Mouse (Mus musculus) midbrain, embryonic 13.5 days (tissue): Measurements from ENCODE around the gene Tifa. TPM values are rescaled to one million over a fixed set of nuclear protein-coding genes. Genes with fewer than 3 reads are reported as not detected.

Experiments used
- ATAC-seq: fragments of 200-750 bp; cut with Nextera tagmentation; 2 replicates; pipeline ENCODE4 v1.8.0; 2017; ENCODE audit warnings: mild to moderate bottlenecking, moderate TSS enrichment, moderate library complexity
- H3K27ac ChIP-seq: fragments of 300-500 bp; sonication (generic); 2 replicates; pipeline ENCODE4 v1.5.1; 2015; ENCODE audit warnings: inconsistent platforms, mild to moderate bottlenecking, moderate library complexity
- H3K27me3 ChIP-seq: fragments of 300-500 bp; sonication (generic); 2 replicates; pipeline ENCODE4 v1.6.1; 2015; ENCODE audit warnings: mild to moderate bottlenecking, inconsistent platforms
- H3K36me3 ChIP-seq: fragments of 300-500 bp; sonication (generic); 2 replicates; pipeline ENCODE4 v1.6.1; 2015; ENCODE audit warnings: mild to moderate bottlenecking, inconsistent platforms
- H3K4me1 ChIP-seq: fragments of 300-500 bp; sonication (generic); replicated peaks from 2 replicates; pipeline ENCODE4 v1.6.1; 2015; ENCODE audit warnings: inconsistent platforms
- H3K4me2 ChIP-seq: fragments of 300-500 bp; sonication (generic); replicated peaks from 2 replicates; pipeline ENCODE4 v1.6.1; 2015; ENCODE audit warnings: moderate library complexity, mild to moderate bottlenecking, inconsistent platforms
- H3K4me3 ChIP-seq: fragments of 300-500 bp; sonication (generic); replicated peaks from 2 replicates; pipeline ENCODE4 v1.5.1; 2015; ENCODE audit warnings: mild to moderate bottlenecking, inconsistent platforms
- H3K9ac ChIP-seq: fragments of 300-500 bp; sonication (generic); replicated peaks from 2 replicates; pipeline ENCODE4 v1.6.1; 2015; ENCODE audit warnings: mild to moderate bottlenecking, inconsistent platforms
- H3K9me3 ChIP-seq: fragments of 300-500 bp; sonication (generic); 2 replicates; pipeline ENCODE4 v1.6.1; 2016; ENCODE audit warnings: mild to moderate bottlenecking, inconsistent platforms
- WGBS: fragments of 180-500 bp; shearing (Covaris S2); methylation state at CpG from one replicate; pipeline ENCODE4 v1.1.7; 2015; 5-methylcytosine and 5-hydroxymethylcytosine counted together
- polyA plus RNA-seq: library from polyadenylated mRNA; unstranded; fragments of >200 nt; fragmentation: Nextera tagmentation; extraction: Ambion mirVana; gene quantifications from 2 replicates; pipeline ENCODE4 v1.2.1, GENCODE M21; 2015

The Tifa gene
- polyA plus RNA-seq, 1 experiment from 2014 or later = 3.7 TPM

DNA sequence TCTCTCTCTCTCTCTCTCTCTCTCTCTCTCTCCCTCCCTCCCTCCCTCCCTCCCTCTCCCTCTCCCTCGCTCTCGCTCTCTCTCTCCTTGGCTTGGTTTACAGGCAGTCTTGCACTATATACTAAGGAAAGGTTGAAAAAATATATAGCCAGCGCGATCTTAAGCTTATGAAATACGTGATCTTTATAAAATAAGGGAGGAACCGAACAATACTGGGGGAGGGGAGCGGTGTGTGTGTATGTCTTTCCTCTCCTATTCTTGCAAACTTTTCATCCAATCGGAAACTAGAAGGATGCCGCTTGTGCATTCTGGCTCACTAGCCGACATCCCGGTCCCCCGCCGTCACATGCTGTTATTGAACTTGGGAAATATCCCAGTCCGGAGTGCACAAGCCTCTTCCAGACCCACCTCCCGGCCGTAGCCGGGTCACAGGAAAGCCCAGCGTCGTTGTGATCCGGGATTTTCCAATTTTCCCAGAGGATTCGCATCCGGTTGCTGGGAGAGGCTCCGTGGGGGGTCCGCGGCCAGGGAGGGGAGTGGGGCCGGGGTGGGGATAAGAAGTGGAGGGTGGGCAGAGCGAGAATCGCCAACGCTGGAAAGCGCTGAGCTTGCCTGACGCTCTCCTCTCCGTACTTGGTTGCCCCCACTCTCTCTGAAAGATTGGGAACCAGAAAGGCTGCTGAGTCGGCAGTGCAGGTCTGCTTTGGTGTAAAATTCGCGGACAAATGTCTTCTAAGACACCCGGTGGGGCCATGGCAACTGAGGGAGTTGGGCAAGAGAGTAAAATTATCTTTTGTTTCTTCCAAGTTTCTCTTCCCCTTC lies 840 bp downstream of the Tifa start:
- H3K27me3 ChIP-seq = peaks cover 64% of the 10 kb centered on the region
- H3K27ac ChIP-seq = no peak overlapping the region
- under 1% methylated on average over 34 of the region's 36 CpGs for WGBS
- peak; percentile 73 for ATAC-seq
- H3K36me3 ChIP-seq = no peaks in the 10 kb centered on the region
- H3K4me1 ChIP-seq = peaks cover 21% of the 10 kb centered on the region
- peak overlapping the region; percentile 97 for H3K4me2 ChIP-seq
- no peaks in the 10 kb centered on the region for H3K9me3 ChIP-seq
- peak overlapping the region; percentile 57 for H3K4me3 ChIP-seq
- H3K9ac ChIP-seq = peak overlapping the region; percentile 68

DNA sequence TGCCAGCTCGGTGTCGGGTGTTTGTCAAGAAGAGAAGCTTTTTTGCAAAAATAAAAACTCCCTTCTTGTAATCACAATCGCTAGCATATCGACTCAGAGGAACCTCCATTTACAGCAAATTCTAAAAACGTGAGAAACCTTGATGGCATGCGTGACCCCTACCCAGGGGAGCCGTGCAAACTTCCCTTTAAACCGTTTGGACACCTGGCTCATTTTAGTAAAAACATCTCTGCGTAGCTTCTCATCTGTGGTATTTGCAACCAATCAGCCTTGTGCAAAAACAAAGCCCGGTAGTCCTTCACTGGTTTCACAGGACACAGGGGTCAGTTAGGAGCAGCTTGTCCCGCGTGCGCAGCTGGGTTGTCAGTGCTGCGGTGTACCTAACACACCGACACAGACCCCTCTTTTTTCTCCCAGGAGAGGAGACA lies 1.5 kb downstream of the Tifa start:
- H3K9ac ChIP-seq = peak overlapping the region; percentile 68
- no peak for ATAC-seq

DNA sequence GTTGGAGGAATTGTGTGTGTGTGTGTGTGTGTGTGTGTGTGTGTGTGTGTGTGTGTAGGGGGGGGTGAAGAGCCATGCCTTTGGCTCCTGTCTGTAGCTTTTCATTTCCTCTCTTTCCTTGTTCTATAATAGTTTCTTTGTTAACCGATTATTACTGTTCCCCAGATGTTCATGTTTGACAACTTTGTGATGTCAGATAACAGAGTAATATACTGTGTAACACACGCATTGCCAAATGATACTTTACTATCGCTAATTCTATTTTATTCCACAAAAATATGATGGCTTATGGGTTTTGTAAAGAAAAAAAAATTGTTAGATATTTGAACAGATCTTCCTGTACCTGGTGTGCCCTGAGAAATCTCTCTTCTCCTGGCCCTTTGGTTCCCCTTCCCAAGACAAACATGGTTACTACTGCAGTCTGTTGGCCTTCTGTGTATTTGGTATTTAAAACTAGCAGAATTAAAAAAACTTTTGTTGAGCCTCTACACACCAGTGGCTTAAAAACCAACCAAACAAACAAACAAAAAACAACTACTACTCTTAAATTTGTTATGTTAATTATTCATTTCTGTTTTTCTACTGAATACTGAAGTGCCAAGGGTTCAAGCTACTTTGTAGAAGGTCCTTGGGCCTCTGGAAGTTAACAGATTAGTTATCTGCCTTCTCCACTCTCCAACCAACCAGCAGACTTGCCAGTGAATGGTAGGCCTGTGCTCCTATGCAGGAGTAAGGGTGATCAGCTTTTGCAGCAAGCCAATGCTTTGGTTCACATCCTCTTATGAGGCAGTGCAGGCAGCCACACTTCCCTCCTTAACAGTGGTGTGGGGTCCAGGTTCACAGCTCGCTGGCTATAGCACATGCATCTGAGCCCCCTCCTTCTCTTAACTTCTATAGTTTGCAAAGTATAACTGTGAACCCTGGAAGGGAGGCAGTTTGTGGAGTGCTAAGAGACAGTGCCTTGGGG lies 2.3 kb downstream of the Tifa start:
- H3K27me3 ChIP-seq = peaks cover 54% of the 10 kb centered on the region
- WGBS = 62% methylated on average over 4 of the region's 4 CpGs
- H3K27ac ChIP-seq = no peak overlapping the region
- H3K4me3 ChIP-seq = no peak overlapping the region
- peak overlapping the region; percentile 97 for H3K4me2 ChIP-seq
- ATAC-seq = no peak
- no peaks in the 10 kb centered on the region for H3K36me3 ChIP-seq
- H3K4me1 ChIP-seq = peaks cover 21% of the 10 kb centered on the region
- 0 out of 2 replicates have a peak, but pooled peaks cover 2% of the 10 kb centered on the region for H3K9me3 ChIP-seq
- H3K9ac ChIP-seq = no peak overlapping the region

More for the DNA sequence above, 1.5 kb downstream of the Tifa start:
- Histone ChIP-seq H3K4me2 (peak overlapping the region; percentile 97), H3K4me3 (peak overlapping the region; percentile 57), H3K4me1 (peaks cover 21% of the 10 kb centered on the region), H3K27ac (no peak overlapping the region), H3K36me3 (no peaks in the 10 kb centered on the region), H3K27me3 (peaks cover 62% of the 10 kb centered on the region), H3K9me3 (0 out of 2 replicates have a peak, but pooled peaks cover 2% of the 10 kb centered on the region)
- WGBS = 2% methylated on average over 15 of the region's 15 CpGs

DNA sequence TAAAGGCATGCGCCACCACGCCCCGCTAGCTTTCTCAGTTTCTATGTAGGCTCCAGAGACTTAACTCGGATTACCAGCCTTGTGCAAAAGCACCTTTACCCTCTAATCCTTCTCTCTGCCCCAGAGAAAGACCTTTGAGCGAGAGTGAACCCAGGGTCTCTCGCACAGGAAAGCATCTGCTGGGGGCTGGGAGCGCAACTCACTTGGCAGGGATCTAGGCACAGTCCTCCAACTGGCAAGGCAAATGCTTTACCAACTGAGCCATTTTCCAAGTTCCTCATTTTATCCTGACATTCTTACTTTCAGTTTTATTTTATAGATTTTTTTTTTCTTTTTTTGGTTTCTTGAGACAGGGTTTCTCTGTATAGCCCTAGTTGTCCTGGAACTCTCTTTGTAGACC lies 3.4 kb downstream of the Tifa start:
- no peak for ATAC-seq
- Histone ChIP-seq H3K4me3 (no peak overlapping the region), H3K9me3 (0 out of 2 replicates have a peak, but pooled peaks cover 2% of the 10 kb centered on the region), H3K27me3 (peaks cover 44% of the 10 kb centered on the region), H3K4me2 (no peak overlapping the region), H3K4me1 (peaks cover 21% of the 10 kb centered on the region), H3K36me3 (no peaks in the 10 kb centered on the region), H3K9ac (no peak overlapping the region), H3K27ac (no peak overlapping the region)
- 70% methylated on average over 7 of the region's 7 CpGs for WGBS

DNA sequence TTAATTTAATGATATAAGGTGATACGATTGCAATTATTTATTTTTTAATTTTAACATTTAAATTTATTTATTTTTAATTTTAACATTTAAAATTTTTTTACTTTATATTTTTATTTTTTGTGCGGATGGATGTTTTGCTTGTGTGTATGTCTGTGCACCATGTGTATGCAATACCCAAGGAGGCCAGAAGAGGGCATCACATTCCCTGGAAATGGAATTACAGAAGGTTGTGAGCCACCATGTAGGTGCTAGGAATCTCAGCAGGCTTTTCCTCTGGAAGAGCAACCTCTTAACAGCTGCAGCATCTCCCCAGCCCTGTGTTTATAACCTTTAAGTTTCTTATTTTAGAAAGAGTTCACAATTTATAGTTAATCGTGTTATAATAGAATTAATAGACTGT lies 6.2 kb downstream of the Tifa start:
- Histone ChIP-seq H3K4me1 (peaks cover 6% of the 10 kb centered on the region), H3K9ac (no peak overlapping the region), H3K36me3 (no peaks in the 10 kb centered on the region), H3K9me3 (0 out of 2 replicates have a peak, but pooled peaks cover 2% of the 10 kb centered on the region), H3K27me3 (peaks cover 19% of the 10 kb centered on the region), H3K27ac (no peak overlapping the region), H3K4me3 (no peak overlapping the region), H3K4me2 (no peak overlapping the region)
- WGBS = 97% methylated on average over 3 of the region's 3 CpGs
- no peak for ATAC-seq

DNA sequence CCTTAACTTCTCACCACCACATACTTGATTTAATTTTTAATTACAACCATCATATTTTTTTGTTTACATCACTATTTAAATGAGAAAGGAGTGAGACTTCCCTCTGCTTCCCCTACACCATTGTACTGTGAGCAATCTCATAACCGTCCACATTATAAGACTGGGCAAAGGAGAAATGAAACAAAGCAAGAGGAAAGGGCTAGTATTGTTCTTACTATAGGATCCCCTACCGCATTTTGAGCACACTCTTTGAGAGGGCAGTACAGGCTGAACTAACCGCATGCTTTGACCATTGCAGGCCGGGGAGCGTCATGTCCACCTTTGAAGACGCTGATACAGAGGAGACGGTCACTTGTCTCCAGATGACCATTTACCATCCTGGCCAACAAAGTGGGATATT lies 6.7 kb downstream of the Tifa start:
- no peak for ATAC-seq
- Histone ChIP-seq H3K4me3 (no peak overlapping the region), H3K4me1 (peaks cover under 1% of the 10 kb centered on the region), H3K4me2 (no peak overlapping the region), H3K36me3 (no peaks in the 10 kb centered on the region), H3K27ac (no peak overlapping the region), H3K27me3 (peaks cover 14% of the 10 kb centered on the region), H3K9me3 (0 out of 2 replicates have a peak, but pooled peaks cover 2% of the 10 kb centered on the region), H3K9ac (no peak overlapping the region)
- WGBS = 98% methylated on average over 7 of the region's 7 CpGs

DNA sequence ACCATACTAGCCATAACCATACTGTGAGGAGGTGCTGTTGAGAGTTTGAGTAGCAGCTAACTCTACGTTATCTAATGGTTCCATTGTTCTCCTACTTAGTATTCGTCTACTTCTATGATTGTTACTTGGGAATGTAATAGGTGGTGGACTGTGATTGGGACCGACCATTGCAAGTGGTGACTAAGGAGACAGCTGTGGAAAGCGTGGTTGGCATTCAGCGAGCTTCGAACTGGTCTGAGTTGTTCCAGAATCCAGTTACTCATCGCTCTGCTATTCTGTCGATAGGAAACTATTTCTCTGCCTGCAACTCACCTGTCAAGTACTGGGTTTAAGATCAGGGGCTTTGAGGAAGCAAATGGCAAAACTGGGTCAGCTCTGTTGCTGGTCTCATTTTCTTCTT lies 11.6 kb downstream of the Tifa start:
- Histone ChIP-seq H3K4me1 (0 out of 2 replicates have a peak, but pooled peaks cover 4% of the 10 kb centered on the region), H3K4me2 (no peak overlapping the region), H3K27me3 (no peaks in the 10 kb centered on the region), H3K27ac (no peak overlapping the region), H3K4me3 (no peak overlapping the region), H3K36me3 (peaks cover 3% of the 10 kb centered on the region), H3K9me3 (no peaks in the 10 kb centered on the region), H3K9ac (no peak overlapping the region)
- no peak for ATAC-seq
- 94% methylated on average over 8 of the region's 8 CpGs for WGBS

DNA sequence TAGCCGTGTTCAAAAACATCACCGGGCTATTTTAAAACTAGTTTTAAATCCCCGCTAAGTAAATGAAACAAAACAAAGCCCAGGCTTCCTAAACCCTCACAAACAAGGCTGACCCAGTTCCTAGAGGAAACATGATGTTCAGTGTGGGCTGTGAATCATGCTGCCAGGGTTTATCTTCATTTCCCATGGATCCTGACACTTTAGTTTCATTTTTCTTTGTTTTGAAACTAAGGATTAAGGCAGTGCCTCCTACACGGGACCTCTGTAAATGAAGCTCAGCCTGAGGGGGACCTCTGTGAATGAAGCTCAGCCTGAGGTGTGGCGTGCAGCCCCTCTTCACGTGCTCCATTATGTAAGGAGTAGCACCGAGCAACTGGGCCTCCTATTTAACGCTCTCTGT lies 13.2 kb downstream of the Tifa start:
- H3K4me1 ChIP-seq = 0 out of 2 replicates have a peak, but pooled peaks cover 4% of the 10 kb centered on the region
- H3K9ac ChIP-seq = no peak overlapping the region
- H3K27ac ChIP-seq = no peak overlapping the region
- ATAC-seq = no peak
- H3K4me2 ChIP-seq = no peak overlapping the region
- no peak overlapping the region for H3K4me3 ChIP-seq
- 53% methylated on average over 8 of the region's 8 CpGs for WGBS
- H3K27me3 ChIP-seq = no peaks in the 10 kb centered on the region
- H3K9me3 ChIP-seq = no peaks in the 10 kb centered on the region
- H3K36me3 ChIP-seq = peaks cover 14% of the 10 kb centered on the region

DNA sequence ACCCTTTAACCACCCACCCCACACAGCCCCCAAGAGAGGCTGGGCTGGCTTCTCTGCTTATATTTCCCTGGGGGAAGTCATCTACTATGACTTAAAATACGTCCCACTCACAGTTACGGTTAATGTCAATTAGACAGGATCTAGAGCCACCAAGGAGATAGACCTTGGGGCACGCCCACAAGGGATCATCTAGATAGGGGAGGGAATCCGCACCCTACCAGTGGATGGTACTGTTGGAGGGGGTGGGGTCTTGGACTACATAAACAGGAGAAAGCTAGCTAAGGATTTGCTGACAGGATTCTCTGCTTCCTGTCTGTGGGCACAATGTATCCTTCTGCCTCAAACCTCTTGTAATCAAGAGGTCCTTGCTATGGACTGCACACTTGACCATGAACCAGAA lies 14.8 kb downstream of the Tifa start:
- Histone ChIP-seq H3K4me2 (no peak overlapping the region), H3K9ac (no peak overlapping the region), H3K4me1 (0 out of 2 replicates have a peak, but pooled peaks cover 4% of the 10 kb centered on the region), H3K9me3 (no peaks in the 10 kb centered on the region), H3K4me3 (no peak overlapping the region), H3K36me3 (peaks cover 30% of the 10 kb centered on the region), H3K27ac (no peak overlapping the region), H3K27me3 (no peaks in the 10 kb centered on the region)
- no peak for ATAC-seq
- 90% methylated on average over 4 of the region's 4 CpGs for WGBS

DNA sequence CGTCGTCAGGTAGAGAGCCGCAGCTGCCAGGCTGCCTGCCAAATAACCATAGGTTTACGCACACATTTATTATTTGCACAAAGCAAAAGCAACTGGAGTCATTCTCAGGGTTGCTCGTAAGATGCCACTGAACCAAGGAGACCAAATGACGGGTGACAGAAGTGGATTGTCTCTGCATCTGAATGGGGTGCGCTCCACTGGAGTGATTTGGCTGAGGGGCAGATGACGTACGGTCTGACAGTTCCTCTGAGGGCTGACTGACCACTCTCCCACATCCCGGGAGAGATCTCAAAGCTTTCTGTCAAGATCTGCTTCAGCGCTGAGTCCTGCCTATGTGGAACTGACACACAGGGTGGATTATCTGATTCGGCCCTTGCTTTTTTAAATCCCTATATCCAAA lies 15.5 kb downstream of the Tifa start:
- ATAC-seq = no peak
- WGBS = 67% methylated on average over 12 of the region's 12 CpGs

DNA sequence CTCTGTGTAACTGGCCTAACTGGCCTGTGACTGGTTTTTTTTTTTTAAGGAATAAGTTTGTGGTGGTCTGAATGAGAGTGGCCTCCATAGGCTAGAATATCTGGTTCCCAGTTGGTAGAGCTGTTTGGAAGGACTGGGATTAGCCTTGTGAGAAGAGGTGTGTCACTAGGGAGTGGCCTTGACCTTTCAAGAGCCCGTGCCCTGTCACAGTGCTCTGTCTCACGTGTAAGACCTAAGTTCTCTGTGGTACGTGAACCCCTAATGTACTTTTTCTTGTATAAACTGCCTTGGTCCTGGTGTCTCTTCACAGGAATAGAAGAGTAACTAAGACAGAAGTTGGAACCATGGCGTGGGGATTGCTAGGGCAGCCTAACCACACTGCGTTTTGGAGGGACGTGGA lies 16.4 kb downstream of the Tifa start:
- Histone ChIP-seq H3K27ac (no peak overlapping the region), H3K27me3 (no peaks in the 10 kb centered on the region), H3K4me2 (no peak overlapping the region), H3K9me3 (no peaks in the 10 kb centered on the region), H3K4me1 (0 out of 2 replicates have a peak, but pooled peaks cover 4% of the 10 kb centered on the region), H3K36me3 (peaks cover 43% of the 10 kb centered on the region), H3K9ac (no peak overlapping the region), H3K4me3 (no peak overlapping the region)
- 93% methylated on average over 6 of the region's 6 CpGs for WGBS
- no peak for ATAC-seq

More for the DNA sequence above, 15.5 kb downstream of the Tifa start:
- Histone ChIP-seq H3K4me2 (no peak overlapping the region), H3K27ac (no peak overlapping the region), H3K4me3 (no peak overlapping the region), H3K9me3 (no peaks in the 10 kb centered on the region), H3K36me3 (peaks cover 36% of the 10 kb centered on the region), H3K27me3 (no peaks in the 10 kb centered on the region), H3K9ac (no peak overlapping the region), H3K4me1 (0 out of 2 replicates have a peak, but pooled peaks cover 4% of the 10 kb centered on the region)

DNA sequence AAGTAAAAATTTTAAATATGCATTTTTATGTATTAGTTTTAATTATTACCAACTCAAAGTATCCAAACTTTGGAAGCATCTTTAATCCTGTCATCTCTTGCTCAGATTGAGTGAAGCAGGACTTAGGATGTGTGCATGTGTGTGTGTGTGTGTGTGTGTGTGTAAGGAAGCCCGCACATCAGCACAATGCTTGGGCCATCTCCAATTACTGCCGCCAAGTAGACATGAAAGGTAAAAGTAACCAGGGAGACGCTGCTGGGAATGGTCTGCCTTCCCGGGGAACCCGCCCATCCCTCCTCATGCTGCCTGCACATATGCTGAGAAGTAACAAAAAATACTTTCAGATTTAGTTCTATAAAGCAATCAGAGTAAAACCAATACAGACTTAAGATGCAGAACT lies 18.2 kb downstream of the Tifa start:
- Histone ChIP-seq H3K27me3 (no peaks in the 10 kb centered on the region), H3K27ac (no peak overlapping the region), H3K4me2 (no peak overlapping the region), H3K9me3 (no peaks in the 10 kb centered on the region), H3K36me3 (peaks cover 54% of the 10 kb centered on the region), H3K4me1 (0 out of 2 replicates have a peak, but pooled peaks cover 2% of the 10 kb centered on the region), H3K9ac (no peak overlapping the region), H3K4me3 (no peak overlapping the region)
- no peak for ATAC-seq
- 47% methylated on average over 5 of the region's 5 CpGs for WGBS
